Mouse (Mus musculus): ENCODE measurements around the gene Bcas2.
"Not testable (repeated sequence)": the region's sequence is repeated elsewhere in the genome, so short reads cannot be mapped to it uniquely, and the experiment has no call there.

The Bcas2 gene

DNA sequence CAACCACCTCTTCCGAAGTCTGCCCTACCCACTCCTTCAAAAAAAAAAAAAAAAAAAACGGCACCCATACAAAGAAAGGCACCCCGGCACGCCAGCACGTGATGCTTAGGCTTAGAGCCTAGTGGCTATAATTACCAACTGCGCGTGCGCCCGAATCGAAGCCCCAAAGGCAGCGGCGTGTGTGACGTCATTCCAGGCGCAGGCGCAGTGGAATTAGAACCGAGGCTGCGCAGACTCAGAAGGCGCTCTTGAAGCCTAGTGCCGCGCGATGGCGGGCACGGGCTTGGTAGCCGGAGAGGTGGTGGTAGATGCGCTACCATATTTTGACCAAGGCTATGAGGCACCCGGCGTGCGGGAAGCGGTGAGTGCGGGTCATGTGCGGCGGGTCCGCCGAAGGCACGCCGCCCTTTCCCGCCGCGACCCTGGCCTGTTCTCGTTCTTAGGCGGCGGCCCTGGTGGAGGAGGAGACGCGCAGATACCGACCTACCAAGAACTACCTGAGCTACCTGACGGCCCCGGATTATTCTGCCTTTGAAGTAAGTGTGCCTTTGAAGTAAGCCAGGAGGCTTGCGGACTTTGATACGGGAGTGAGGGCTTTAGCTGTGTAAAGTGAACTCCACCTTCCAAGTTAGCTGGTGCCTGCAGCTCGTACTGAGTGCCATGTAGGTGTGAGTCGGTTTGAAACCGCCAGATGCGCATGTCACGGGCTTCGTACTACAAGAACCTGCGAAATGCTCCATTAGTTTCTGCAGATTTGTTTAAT is at the start of gene Bcas2:
Gene Bcas2 (plus strand): TSS at position 151 of the 763 bp plus-strand sequence.
- in situ Hi-C loops (cut with MboI; ENCODE audit: low pct_unique_long_range_greater_than_20kb in 1 of 2, low sequenced_read_pairs in 2 of 2, unreplicated experiment in 1 of 2), result no loop called here

- in situ Hi-C loops (cut with MboI; ENCODE audit: low pct_unique_long_range_greater_than_20kb in 1 of 2, low sequenced_read_pairs in 2 of 2, unreplicated experiment in 1 of 2), result no loop called here
Observed at GRCm38 (mm10) chr3:103123636-103124035, 47.8 kb upstream of the Bcas2 start.

DNA sequence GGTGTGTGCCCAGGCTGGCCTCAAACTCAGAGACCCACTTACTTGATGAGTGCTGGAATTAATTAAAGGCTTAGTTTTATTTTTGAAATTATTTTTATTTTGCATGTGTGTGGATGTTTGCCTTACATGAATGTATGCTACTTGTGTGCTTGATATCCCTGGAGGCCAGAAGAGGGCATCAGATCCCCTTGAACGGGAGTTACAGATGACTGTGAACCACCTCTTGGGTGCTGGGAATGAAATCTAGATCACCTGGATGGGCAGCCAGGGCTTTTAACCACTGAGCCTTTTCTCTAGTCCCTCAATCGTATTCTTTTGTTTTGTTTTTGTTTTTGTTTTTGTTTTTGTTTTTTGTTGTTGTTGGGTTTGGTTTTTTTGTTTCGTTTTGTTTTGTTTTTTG is 45.3 kb upstream of the Bcas2 start:
- in situ Hi-C loops (cut with MboI; ENCODE audit: low pct_unique_long_range_greater_than_20kb in 1 of 2, low sequenced_read_pairs in 2 of 2, unreplicated experiment in 1 of 2), result no loop called here

- in situ Hi-C loops (cut with MboI; ENCODE audit: low pct_unique_long_range_greater_than_20kb in 1 of 2, low sequenced_read_pairs in 2 of 2, unreplicated experiment in 1 of 2), result no loop called here
Observed at GRCm38 (mm10) chr3:103127177-103127576, 44.3 kb upstream of the Bcas2 start.

DNA sequence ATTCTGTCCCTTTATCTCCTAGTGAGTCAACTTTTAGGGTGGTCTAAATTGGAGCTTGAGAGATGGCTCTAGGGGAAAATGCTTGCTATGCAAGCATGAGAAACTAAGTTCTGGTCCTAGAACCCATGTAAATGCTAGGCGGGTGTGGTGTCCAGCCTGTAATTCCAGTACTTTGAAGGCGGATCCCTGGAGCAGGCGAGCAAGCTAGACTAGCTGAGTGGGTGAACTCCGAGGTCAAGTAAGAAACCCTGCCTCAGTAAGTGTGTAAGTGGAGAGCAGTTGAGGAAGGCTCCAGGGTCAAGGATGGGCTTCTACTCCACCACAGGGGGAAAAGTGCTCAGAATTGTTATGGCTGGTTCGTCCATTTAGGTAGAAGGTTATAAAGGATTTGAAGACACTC is 43.7 kb upstream of the Bcas2 start:
- in situ Hi-C loops (cut with MboI; ENCODE audit: low pct_unique_long_range_greater_than_20kb in 1 of 2, low sequenced_read_pairs in 2 of 2, unreplicated experiment in 1 of 2), result no loop called here

DNA sequence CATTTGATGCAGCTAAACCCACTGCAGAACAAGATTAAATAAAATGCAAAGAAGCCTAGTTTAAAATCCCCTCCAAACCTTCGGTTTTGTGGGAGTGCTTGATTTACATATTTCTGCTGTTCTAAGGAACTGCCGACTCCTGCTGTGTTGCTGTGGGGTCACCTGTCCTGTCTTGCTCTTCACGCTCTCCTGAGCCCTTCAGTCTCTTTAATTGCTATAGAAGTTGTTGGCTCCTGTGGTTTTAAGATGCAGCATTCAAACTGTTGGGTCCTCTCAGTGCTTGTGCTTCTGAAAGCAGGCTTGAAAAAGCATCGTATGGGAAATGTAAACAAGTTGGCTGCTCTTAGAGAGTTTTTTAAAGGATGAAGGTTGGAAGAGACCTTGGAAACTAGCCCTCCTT is 43.2 kb upstream of the Bcas2 start:
- in situ Hi-C loops (cut with MboI; ENCODE audit: low pct_unique_long_range_greater_than_20kb in 1 of 2, low sequenced_read_pairs in 2 of 2, unreplicated experiment in 1 of 2), result no loop called here

GRCm38 (mm10) chr3:103129367-103130159 is 41.9 kb upstream of the Bcas2 start:
- in situ Hi-C loops (cut with MboI; ENCODE audit: low pct_unique_long_range_greater_than_20kb in 1 of 2, low sequenced_read_pairs in 2 of 2, unreplicated experiment in 1 of 2), result no loop called here

- in situ Hi-C loops (cut with MboI; ENCODE audit: low pct_unique_long_range_greater_than_20kb in 1 of 2, low sequenced_read_pairs in 2 of 2, unreplicated experiment in 1 of 2), result no loop called here
Observed at GRCm38 (mm10) chr3:103130236-103130751, 41.2 kb upstream of the Bcas2 start.

DNA sequence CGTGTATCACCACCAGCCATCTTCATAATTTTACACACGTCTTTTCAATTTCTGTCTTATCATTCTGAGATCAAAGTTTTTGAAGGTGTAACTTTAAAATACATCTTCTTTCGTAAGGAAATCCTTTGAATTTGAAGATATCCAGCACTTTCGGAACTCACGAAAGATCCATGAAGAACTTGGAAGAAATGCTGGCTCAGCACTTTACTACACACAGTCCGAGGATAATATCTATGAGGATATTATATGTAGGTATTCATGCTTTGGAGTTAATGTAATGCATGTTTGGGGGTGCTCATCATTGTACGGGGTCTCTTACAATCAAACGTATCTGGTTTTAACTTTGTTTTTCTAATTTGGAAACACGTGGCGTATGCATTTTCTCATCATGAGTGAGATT is 38.4 kb upstream of the Bcas2 start:
- in situ Hi-C loops (cut with MboI; ENCODE audit: low pct_unique_long_range_greater_than_20kb in 1 of 2, low sequenced_read_pairs in 2 of 2, unreplicated experiment in 1 of 2), result no loop called here

- in situ Hi-C loops (cut with MboI; ENCODE audit: low pct_unique_long_range_greater_than_20kb in 1 of 2, low sequenced_read_pairs in 2 of 2, unreplicated experiment in 1 of 2), result no loop called here
Observed at GRCm38 (mm10) chr3:103136414-103137077, 34.9 kb upstream of the Bcas2 start.

DNA sequence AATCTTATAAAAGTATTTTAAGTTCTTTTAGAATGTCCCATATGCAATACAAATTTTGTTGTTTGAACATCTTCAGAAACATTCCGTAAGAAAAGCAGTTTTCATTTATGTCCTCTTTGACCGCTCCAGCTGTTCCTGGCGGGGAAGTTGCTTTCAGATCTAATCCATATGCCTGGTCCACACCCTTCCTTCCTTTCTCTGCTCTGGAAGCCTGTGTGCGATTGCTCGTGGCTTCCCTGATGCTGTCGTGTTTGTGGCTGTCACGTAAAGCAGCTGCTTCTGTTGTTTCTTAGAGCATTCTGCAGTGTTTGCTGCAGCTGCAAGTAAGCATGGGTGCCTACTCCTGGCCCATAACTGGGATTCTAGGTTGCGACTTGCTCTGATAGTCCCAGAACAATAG is 32.4 kb upstream of the Bcas2 start:
- in situ Hi-C loops (cut with MboI; ENCODE audit: low pct_unique_long_range_greater_than_20kb in 1 of 2, low sequenced_read_pairs in 2 of 2, unreplicated experiment in 1 of 2), result no loop called here

DNA sequence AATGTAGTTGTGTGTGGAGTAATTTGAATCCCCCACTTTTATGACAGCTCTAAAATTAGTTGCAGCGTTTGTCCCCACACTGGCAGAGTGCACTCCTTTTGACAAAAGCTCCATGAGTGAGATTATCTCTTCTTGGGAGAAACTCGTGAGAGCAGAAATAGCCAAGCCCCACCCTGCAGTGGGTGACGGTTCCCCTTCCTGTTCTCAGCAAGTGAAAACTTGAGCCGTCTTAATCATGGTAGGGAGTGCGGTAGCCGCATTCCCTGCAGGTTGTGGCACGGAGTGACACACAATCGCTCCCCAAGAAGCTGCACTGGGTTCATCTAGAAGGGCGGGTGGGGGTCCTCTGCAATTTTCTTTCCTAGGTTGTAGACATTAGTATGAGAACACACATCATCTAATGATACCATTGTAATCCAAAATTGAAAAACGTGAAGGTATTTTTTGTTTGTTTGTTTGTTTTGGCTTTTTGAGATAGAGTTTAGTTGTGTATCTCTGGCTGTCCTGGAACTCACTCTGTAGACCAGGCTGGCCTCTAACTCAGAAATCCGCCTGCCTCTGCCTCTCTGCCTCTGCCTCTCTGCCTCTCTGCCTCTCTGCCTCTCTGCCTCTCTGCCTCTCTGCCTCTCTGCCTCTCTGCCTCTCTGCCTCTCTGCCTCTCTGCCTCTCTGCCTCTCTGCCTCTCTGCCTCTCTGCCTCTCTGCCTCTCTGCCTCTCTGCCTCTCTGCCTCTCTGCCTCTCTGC is 31.2 kb upstream of the Bcas2 start:
- in situ Hi-C loops (cut with MboI; ENCODE audit: low pct_unique_long_range_greater_than_20kb in 1 of 2, low sequenced_read_pairs in 2 of 2, unreplicated experiment in 1 of 2), result not testable (repeated sequence)

- in situ Hi-C loops (cut with MboI; ENCODE audit: low pct_unique_long_range_greater_than_20kb in 1 of 2, low sequenced_read_pairs in 2 of 2, unreplicated experiment in 1 of 2), result no loop called here
Observed at GRCm38 (mm10) chr3:103141287-103141686, 30.2 kb upstream of the Bcas2 start.

DNA sequence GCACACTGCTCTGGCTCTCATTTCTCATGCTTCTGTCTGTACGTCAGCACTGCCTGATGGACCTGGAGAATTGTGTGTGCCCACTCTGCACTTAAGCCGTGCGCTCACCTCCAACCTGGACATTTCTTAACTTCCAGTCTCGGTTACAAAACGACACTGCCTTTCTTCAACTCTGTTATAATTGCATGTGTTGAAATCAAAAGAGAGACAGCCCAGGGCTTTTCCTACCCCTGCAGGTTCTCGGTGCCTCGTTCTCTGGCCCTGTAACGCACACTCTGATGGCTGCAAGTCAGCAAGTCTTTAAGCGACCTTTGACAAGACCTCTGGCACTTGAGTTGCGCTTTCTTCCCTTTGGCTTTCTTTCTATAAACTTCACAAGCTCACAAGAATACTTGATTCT is 29.1 kb upstream of the Bcas2 start:
- in situ Hi-C loops (cut with MboI; ENCODE audit: low pct_unique_long_range_greater_than_20kb in 1 of 2, low sequenced_read_pairs in 2 of 2, unreplicated experiment in 1 of 2), result no loop called here

DNA sequence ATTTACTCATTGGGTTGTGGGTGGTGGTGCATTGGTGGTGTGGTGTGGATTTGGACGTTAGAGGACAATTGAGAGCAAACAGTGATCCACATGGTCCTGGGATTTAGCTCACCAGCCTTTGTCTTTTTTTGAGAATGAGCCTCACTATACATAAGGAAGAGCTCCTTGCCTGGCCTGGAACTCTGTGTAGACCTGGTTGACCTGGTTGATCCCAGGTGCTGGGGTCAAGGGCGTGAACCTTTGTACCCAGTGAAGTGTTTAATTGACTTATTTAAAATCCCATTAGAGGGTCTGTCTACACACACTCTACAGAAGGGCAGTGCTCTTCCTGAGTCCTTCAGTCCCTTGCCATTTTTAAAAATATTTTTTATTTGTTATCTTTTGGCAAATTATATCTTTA is 26.1 kb upstream of the Bcas2 start:
- in situ Hi-C loops (cut with MboI; ENCODE audit: low pct_unique_long_range_greater_than_20kb in 1 of 2, low sequenced_read_pairs in 2 of 2, unreplicated experiment in 1 of 2), result loop anchor here in 1 of 2 experiments (5.0 kb wide), 1 partner anchor 38 kb away; no protein-coding TSS in a partner anchor

GRCm38 (mm10) chr3:103145791-103146190 is 25.7 kb upstream of the Bcas2 start:
- in situ Hi-C loops (cut with MboI; ENCODE audit: low pct_unique_long_range_greater_than_20kb in 1 of 2, low sequenced_read_pairs in 2 of 2, unreplicated experiment in 1 of 2), result loop anchor here in 1 of 2 experiments (5.0 kb wide), 1 partner anchor 38 kb away; no protein-coding TSS in a partner anchor

DNA sequence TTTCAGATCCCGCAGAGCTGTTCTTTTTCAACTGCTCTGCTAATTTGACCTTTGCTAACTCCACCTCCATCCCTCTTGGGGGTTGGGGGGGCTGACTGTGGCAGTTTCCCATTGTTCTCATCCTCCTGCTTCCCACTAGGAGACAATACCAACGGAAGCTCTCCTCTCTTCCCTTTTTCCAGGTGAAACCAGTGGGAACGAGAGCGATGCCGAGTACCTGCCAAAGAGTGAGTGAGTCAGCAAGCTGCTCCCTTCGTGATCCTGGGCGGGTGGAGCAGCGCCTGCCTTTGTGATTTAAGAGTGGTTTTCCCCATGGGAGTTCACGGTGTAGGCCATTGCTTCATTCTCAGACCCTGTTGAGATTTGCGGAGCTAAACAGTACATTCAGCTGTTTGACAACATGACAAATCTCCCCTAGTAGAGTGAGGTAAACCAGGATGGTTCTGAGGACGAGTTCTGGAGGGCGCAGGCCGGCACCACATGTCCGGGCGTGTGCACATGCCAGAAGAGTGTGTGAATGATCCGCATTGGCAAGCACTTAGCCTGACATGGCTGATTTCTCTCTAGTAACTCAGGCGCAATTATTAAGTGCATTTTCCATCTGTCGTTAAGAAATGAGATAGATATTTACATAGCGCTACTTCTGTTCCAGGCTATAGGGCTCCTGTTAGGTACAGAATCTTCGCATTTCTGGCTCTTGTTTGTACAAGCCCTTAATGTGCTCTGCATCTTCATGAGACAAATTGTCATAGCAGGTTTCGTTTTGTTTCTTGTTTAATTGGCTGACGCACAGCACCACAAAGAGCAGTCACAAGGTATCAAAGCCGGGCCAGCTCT is 24.9 kb upstream of the Bcas2 start:
- in situ Hi-C loops (cut with MboI; ENCODE audit: low pct_unique_long_range_greater_than_20kb in 1 of 2, low sequenced_read_pairs in 2 of 2, unreplicated experiment in 1 of 2), result loop anchor here in 1 of 2 experiments (5.0 kb wide), 1 partner anchor 39 kb away; no protein-coding TSS in a partner anchor

All from mouse embryonic stem cell (cell line).